Mouse (Mus musculus) layer of hippocampus, postnatal 25 days (tissue): ENCODE data around the gene Cbx7. TPM values are rescaled to one million over a fixed set of nuclear protein-coding genes. Genes with fewer than 3 reads are reported as not detected.

Experiments used
- DNase-seq, 2 experiments: peaks; one replicate each; pipeline ENCODE4 v3.0.0; 2022; ENCODE audit warnings: mixed read lengths in 2 of 2, low spot score in 1 of 2; ENCODE audit errors: extremely low spot score in 1 of 2
- microRNA-seq, 2 experiments: library from miRNA; unstranded; fragments of <30 nt; microRNA quantifications; one replicate each; pipeline ENCODE4 v1.2.0; 2021
- total RNA-seq, 2 experiments: library from RNA; stranded (reverse); gene quantifications; 2 replicates each; pipeline ENCODE4 v1.2.3; 2021

Cbx7 gene
- total RNA-seq, 2 experiments from 2014 or later: 32.1 to 35.7 TPM

DNA sequence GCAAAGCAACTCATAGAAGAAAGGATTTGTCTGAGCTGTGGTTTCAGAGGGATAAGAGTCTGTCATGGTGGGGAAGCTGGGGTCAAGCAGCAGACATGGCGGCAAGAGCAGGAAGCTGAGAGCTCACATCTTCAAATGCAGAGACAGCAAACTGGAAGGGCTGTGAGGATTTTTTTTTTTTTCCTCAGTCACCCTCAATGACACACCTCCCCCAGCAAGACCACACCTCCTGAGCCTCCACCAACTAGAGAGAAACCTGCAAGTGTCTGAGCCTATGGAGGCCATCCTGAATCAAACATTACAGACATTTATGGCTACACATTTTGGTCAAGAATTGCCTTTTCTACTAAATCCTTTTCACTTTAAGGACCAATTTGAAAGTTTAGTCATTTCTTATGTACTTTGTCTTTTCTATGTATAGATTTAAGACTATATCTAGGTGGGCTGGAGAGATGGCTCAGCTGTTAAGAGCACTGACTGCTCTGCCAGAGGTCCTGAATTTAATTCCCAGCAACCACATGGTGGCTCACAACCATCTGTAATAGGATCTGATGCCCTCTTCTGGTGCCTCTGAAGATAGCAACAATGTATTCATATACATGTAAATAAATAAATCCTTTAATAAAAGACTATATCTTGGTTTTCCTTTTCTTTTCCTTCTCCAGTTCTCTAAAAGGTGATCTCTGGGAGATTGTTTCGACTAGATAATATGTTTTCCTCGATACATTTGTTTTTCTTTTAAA is 103.5 kb downstream of the Cbx7 start:
- no peak for DNase-seq

Small RNA genes within 50 kb of the gene (microRNA-seq; reads per million reads assigned to microRNA genes)
- 0.37 to 1.2 reads per million in 2 experiments for gene Mir7213

Other genes starting within 250 kb of the Cbx7 start
- gene Sun2, start 228.6 kb downstream of the Cbx7 start, total RNA-seq: 10 to 100 TPM; 23.5 to 23.7 TPM
- gene Dnal4, start 193.3 kb downstream of the Cbx7 start, total RNA-seq: 10 to 100 TPM; 53.0 to 59.4 TPM
- 100 to 1,000 TPM; 773 to 802 TPM for gene Nptxr, start 166.4 kb downstream of the Cbx7 start, total RNA-seq
- 10 to 100 TPM; 16.8 to 30.2 TPM for gene Npcd, start 136.9 kb downstream of the Cbx7 start, total RNA-seq
- gene Cbx6, start 136.4 kb downstream of the Cbx7 start, total RNA-seq: 100 to 1,000 TPM; 397 to 421 TPM
- gene Apobec3, start 79.5 kb downstream of the Cbx7 start, total RNA-seq: 1 to 10 TPM; 3.7 to 5.0 TPM
- 10 to 100 TPM; 28.9 to 33.6 TPM for gene Pdgfb, start 43.9 kb upstream of the Cbx7 start, total RNA-seq
- 100 to 1,000 TPM; 387 to 409 TPM for gene Syngr1, start 120.2 kb upstream of the Cbx7 start, total RNA-seq
- 100 to 1,000 TPM; 494 to 606 TPM for gene Rpl3, start 120.7 kb upstream of the Cbx7 start, total RNA-seq
- 10 to 100 TPM; 25.1 to 33.8 TPM for gene Tab1, start 162.0 kb upstream of the Cbx7 start, total RNA-seq
- 100 to 1,000 TPM; 111 to 113 TPM for gene Mgat3, start 202.6 kb upstream of the Cbx7 start, total RNA-seq